Mouse (Mus musculus): Measurements from ENCODE around the gene Eid3.

The Eid3 gene

DNA sequence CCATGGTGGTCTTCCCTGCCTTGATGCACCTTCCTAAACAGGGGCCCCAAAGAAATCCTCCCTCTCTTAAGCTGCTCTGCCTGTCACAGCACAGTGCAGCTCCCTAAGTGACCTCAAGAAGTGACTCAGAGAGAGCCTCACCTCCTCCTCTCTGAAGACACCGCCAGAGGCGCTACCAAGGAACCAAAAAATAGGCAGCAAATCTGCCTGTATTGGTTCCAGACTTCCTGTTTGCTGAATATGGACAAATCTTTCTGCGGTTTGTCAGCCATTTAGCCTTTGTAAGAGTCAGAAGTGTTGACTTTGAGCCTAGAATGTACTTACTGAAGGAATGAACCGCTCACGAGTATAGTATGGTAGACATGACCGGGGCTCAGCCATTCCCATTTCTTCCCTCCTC is 47.3 kb downstream of the Eid3 start:
- DNase-seq, result no peak

Measured in lung, postnatal 4 days (tissue).